17 mouse cellular contexts compared by ENCODE assay signal in genomic region chr11:65776906-65777611, GRCm38 (mm10). TPM values are rescaled to one million over a fixed set of nuclear protein-coding genes. Genes with fewer than 3 reads are reported as not detected.
A peak's percentile ranks its signal among the peaks of the same experiment; 100 is the strongest.
DNase-seq lines count a peak whose midpoint lies in the region; ATAC-seq lines count a peak whose summit lies in the region.
"Had no signal": no experiment of that assay in that cellular context is flagged by ENCODE, and none has a peak within 500 bp of the region (broad histone marks: within the 10 kb centered on the region; RNA-seq: fewer than 3 reads in every experiment).

No protein-coding gene starts in this region.

- peak overlapping the region; percentile 32 for H3K27ac ChIP-seq in heart, embryonic 12.5 days (ENCODE audit: poor library complexity, severe bottlenecking)
- no peak overlapping the region for H3K27ac ChIP-seq in midbrain, embryonic 11.5 days (ENCODE audit: low read depth, low read length)
- no peak overlapping the region for H3K27ac ChIP-seq in midbrain, embryonic 13.5 days
- peak overlapping the region; percentile 54 for H3K27ac ChIP-seq in liver, embryonic 15.5 days (replicated peaks)
- H3K27ac ChIP-seq: midbrain, embryonic 12.5 days; stomach, embryonic 15.5 days had no signal

- H3K4me1 ChIP-seq in heart, embryonic 12.5 days (replicated peaks): peaks cover 50% of the 10 kb centered on the region
- H3K4me1 ChIP-seq in midbrain, embryonic 11.5 days (ENCODE audit: control insufficient read depth, insufficient read depth, low read length): no peaks in the 10 kb centered on the region
- peaks cover 10% of the 10 kb centered on the region; the same call in 1 of the 2 replicates for H3K4me1 ChIP-seq in midbrain, embryonic 13.5 days (replicated peaks)
- H3K4me1 ChIP-seq in liver, embryonic 15.5 days (replicated peaks): peaks cover 68% of the 10 kb centered on the region

- no peaks in the 10 kb centered on the region for H3K9me3 ChIP-seq in heart, embryonic 12.5 days (replicated peaks)
- no peaks in the 10 kb centered on the region for H3K9me3 ChIP-seq in midbrain, embryonic 11.5 days (ENCODE audit: control insufficient read depth, low read length)
- no peaks in the 10 kb centered on the region for H3K9me3 ChIP-seq in midbrain, embryonic 13.5 days
- H3K9me3 ChIP-seq in liver, embryonic 15.5 days (replicated peaks): no peaks in the 10 kb centered on the region
- H3K9me3 ChIP-seq: midbrain, embryonic 12.5 days; stomach, embryonic 15.5 days had no signal

- H3K4me2 ChIP-seq in heart, embryonic 12.5 days: peak overlapping the region; percentile 24; the same call in 1 of the 2 replicates
- H3K4me2 ChIP-seq in midbrain, embryonic 11.5 days: no peak overlapping the region
- H3K4me2 ChIP-seq in midbrain, embryonic 13.5 days (replicated peaks): no peak overlapping the region
- peak overlapping the region; percentile 10; the same call in 1 of the 2 replicates for H3K4me2 ChIP-seq in liver, embryonic 15.5 days
- H3K4me2 ChIP-seq: midbrain, embryonic 12.5 days; stomach, embryonic 15.5 days had no signal

- H3K9ac ChIP-seq in heart, embryonic 12.5 days: no peak overlapping the region
- H3K9ac ChIP-seq in midbrain, embryonic 11.5 days (ENCODE audit: low read length): no peak overlapping the region
- no peak overlapping the region for H3K9ac ChIP-seq in midbrain, embryonic 13.5 days (replicated peaks)
- H3K9ac ChIP-seq in liver, embryonic 15.5 days: no peak overlapping the region
- H3K9ac ChIP-seq: midbrain, embryonic 12.5 days; stomach, embryonic 15.5 days had no signal

- no peaks in the 10 kb centered on the region for H3K27me3 ChIP-seq in heart, embryonic 12.5 days (replicated peaks)
- H3K27me3 ChIP-seq in midbrain, embryonic 11.5 days (ENCODE audit: control insufficient read depth, insufficient read depth, low read length): no peaks in the 10 kb centered on the region
- no peaks in the 10 kb centered on the region for H3K27me3 ChIP-seq in midbrain, embryonic 13.5 days
- no peaks in the 10 kb centered on the region for H3K27me3 ChIP-seq in liver, embryonic 15.5 days
- H3K27me3 ChIP-seq: midbrain, embryonic 12.5 days; Patski; stomach, embryonic 15.5 days had no signal

- DNase-seq in heart, adult 9 months (ENCODE audit: low spot score in 2 of 2): no peak
- DNase-seq in midbrain, embryonic 11.5 days (ENCODE audit: low spot score, missing footprints): peak; percentile 65
- DNase-seq in frontal cortex, postnatal 25 days (ENCODE audit: low spot score in 2 of 2): no peak
- DNase-seq in cerebellum, postnatal 10 days: no peak
- DNase-seq: cerebellum, adult 11 months; heart, adult 18-20 months; right cerebral cortex, adult 18-20 months; spleen, adult 18-20 months had no signal

- ATAC-seq in heart, embryonic 12.5 days (ENCODE audit: insufficient number of reproducible peaks, low FRiP score): no peak
- no peak for ATAC-seq in midbrain, embryonic 11.5 days (ENCODE audit: low FRiP score)
- ATAC-seq in midbrain, embryonic 13.5 days: no peak
- no peak for ATAC-seq in liver, embryonic 15.5 days (ENCODE audit: insufficient read depth)
- no peak for ATAC-seq in CD4-positive, CD25-positive, alpha-beta regulatory T cell, adult 4 months
- ATAC-seq: forebrain, embryonic 14.5 days; Patski had no signal

- 47% methylated on average over 2 of the region's 2 CpGs for WGBS in heart, embryonic 12.5 days
- WGBS in midbrain, embryonic 11.5 days: 75% methylated on average over 2 of the region's 2 CpGs
- WGBS in midbrain, embryonic 13.5 days: 67% methylated on average over 2 of the region's 2 CpGs
- 38% methylated on average over 2 of the region's 2 CpGs for WGBS in liver, embryonic 15.5 days (ENCODE audit: insufficient replicate concordance)

- no peak overlapping the region for H3K4me3 ChIP-seq in heart, embryonic 12.5 days
- no peak overlapping the region for H3K4me3 ChIP-seq in midbrain, embryonic 11.5 days (ENCODE audit: low read depth, low read length)
- no peak overlapping the region for H3K4me3 ChIP-seq in midbrain, embryonic 13.5 days (replicated peaks)
- no peak overlapping the region for H3K4me3 ChIP-seq in liver, embryonic 15.5 days (replicated peaks)
- H3K4me3 ChIP-seq: midbrain, embryonic 12.5 days; myocyte; stomach, embryonic 15.5 days had no signal

- H3K36me3 ChIP-seq in heart, embryonic 12.5 days: peaks cover 10% of the 10 kb centered on the region
- 0 out of 2 replicates have a peak, but pooled peaks cover 2% of the 10 kb centered on the region for H3K36me3 ChIP-seq in midbrain, embryonic 11.5 days (ENCODE audit: control insufficient read depth, insufficient read depth, low read length)
- H3K36me3 ChIP-seq in midbrain, embryonic 13.5 days: peaks cover 19% of the 10 kb centered on the region
- H3K36me3 ChIP-seq in liver, embryonic 15.5 days (replicated peaks): peaks cover 20% of the 10 kb centered on the region

RNA-seq across cellular contexts. Expression of gene Map2k4, which starts 11.0 kb away (rescaled TPM):
- 73.4 and 74.0 TPM in 2 replicates for polyA plus RNA-seq in heart, embryonic 12.5 days (2016; fragmentation: Nextera tagmentation; extraction: Ambion mirVana)
- polyA plus RNA-seq in midbrain, embryonic 11.5 days (2014; fragmentation: Nextera tagmentation; extraction: Ambion mirVana): 85.2 and 86.8 TPM in 2 replicates
- 72.1 and 77.1 TPM in 2 replicates for polyA plus RNA-seq in midbrain, embryonic 13.5 days (2015; fragmentation: Nextera tagmentation; extraction: Ambion mirVana)
- 32.1 and 33.3 TPM in 2 replicates for polyA plus RNA-seq in liver, embryonic 15.5 days (2015; fragmentation: Nextera tagmentation; extraction: Ambion mirVana)
- polyA plus RNA-seq in CD4-positive, CD25-positive, alpha-beta regulatory T cell, adult 4 months (2017; shearing (Covaris generic)): 10 to 100 TPM; 17.4 to 19.3 TPM

RNA-seq across cellular contexts. Expression of gene Zkscan6, which starts 29.9 kb away (rescaled TPM):
- 10.6 and 12.3 TPM in 2 replicates for polyA plus RNA-seq in heart, embryonic 12.5 days (2016; fragmentation: Nextera tagmentation; extraction: Ambion mirVana)
- polyA plus RNA-seq in midbrain, embryonic 11.5 days (2014; fragmentation: Nextera tagmentation; extraction: Ambion mirVana): 13.5 and 13.6 TPM in 2 replicates
- 20.0 and 20.5 TPM in 2 replicates for polyA plus RNA-seq in midbrain, embryonic 13.5 days (2015; fragmentation: Nextera tagmentation; extraction: Ambion mirVana)
- 5.1 and 5.5 TPM in 2 replicates for polyA plus RNA-seq in liver, embryonic 15.5 days (2015; fragmentation: Nextera tagmentation; extraction: Ambion mirVana)
- polyA plus RNA-seq in CD4-positive, CD25-positive, alpha-beta regulatory T cell, adult 4 months (2017; shearing (Covaris generic)): 10 to 100 TPM; 11.7 to 21.5 TPM

Comparison
In these comparisons a context has a peak if more than half of its experiments do, and no peak if none do; other contexts are left out.
1. H3K27ac ChIP-seq: peak in heart, embryonic 12.5 days (single experiment) and liver, embryonic 15.5 days (single experiment); none in midbrain, embryonic 11.5 days (single experiment) and midbrain, embryonic 13.5 days (single experiment).
2. H3K4me2 ChIP-seq: peak in heart, embryonic 12.5 days (single experiment) and liver, embryonic 15.5 days (single experiment); none in midbrain, embryonic 11.5 days (single experiment) and midbrain, embryonic 13.5 days (single experiment).